Mouse (Mus musculus) midbrain, embryonic 16.5 days (tissue): ENCODE measurements around the gene Prg4. TPM values are rescaled to one million over a fixed set of nuclear protein-coding genes. Genes with fewer than 3 reads are reported as not detected.

ENCODE experiments used
- ATAC-seq: fragments of 200-750 bp; cut with Nextera tagmentation; 2 replicates; pipeline ENCODE4 v1.8.0; 2017; ENCODE audit warnings: moderate TSS enrichment
- H3K27ac ChIP-seq: fragments of 300-500 bp; sonication (generic); 2 replicates; pipeline ENCODE4 v1.5.1; 2014; ENCODE audit warnings: mild to moderate bottlenecking, low read length, mixed read lengths
- H3K27me3 ChIP-seq: fragments of 300-500 bp; sonication (generic); 2 replicates; pipeline ENCODE4 v1.6.1; 2014; ENCODE audit warnings: low read depth, low read length, mixed read lengths; ENCODE audit not compliant: control insufficient read depth, insufficient read depth
- H3K36me3 ChIP-seq: fragments of 300-500 bp; sonication (generic); 2 replicates; pipeline ENCODE4 v1.6.1; 2014; ENCODE audit warnings: mild to moderate bottlenecking, low read length, moderate library complexity, mixed read lengths; ENCODE audit not compliant: control insufficient read depth, insufficient read depth
- H3K4me1 ChIP-seq: fragments of 300-500 bp; sonication (generic); 2 replicates; pipeline ENCODE4 v1.6.1; 2014; ENCODE audit warnings: mild to moderate bottlenecking, low read length, mixed read lengths; ENCODE audit not compliant: control insufficient read depth, insufficient read depth
- H3K4me2 ChIP-seq: fragments of 300-500 bp; sonication (generic); 2 replicates; pipeline ENCODE4 v1.6.1; 2014; ENCODE audit warnings: mild to moderate bottlenecking, low read length, mixed read lengths
- H3K4me3 ChIP-seq: fragments of 300-500 bp; sonication (generic); 2 replicates; pipeline ENCODE4 v1.5.1; 2014; ENCODE audit warnings: low read depth, mild to moderate bottlenecking, low read length, moderate library complexity, mixed read lengths
- H3K9ac ChIP-seq: fragments of 300-500 bp; sonication (generic); 2 replicates; pipeline ENCODE4 v1.6.1; 2014; ENCODE audit warnings: low read depth, low read length, mixed read lengths
- H3K9me3 ChIP-seq: fragments of 300-500 bp; sonication (generic); replicated peaks from 2 replicates; pipeline ENCODE4 v1.6.1; 2014; ENCODE audit warnings: mild to moderate bottlenecking, low read length, mixed read lengths; ENCODE audit not compliant: control insufficient read depth, poor library complexity, severe bottlenecking
- WGBS: fragments of 180-500 bp; shearing (Covaris S2); extraction: QIAGEN DNeasy Blood & Tissue Kit; methylation state at CpG from one replicate; pipeline ENCODE4 v1.1.7; 2014; 5-methylcytosine and 5-hydroxymethylcytosine counted together
- polyA plus RNA-seq: library from polyadenylated mRNA; unstranded; fragments of >200 nt; fragmentation: Nextera tagmentation; extraction: Ambion mirVana; gene quantifications from 2 replicates; pipeline ENCODE4 v1.2.1, GENCODE M21; 2015

Gene Prg4
- polyA plus RNA-seq, 1 experiment from 2014 or later = 0.28 TPM

DNA sequence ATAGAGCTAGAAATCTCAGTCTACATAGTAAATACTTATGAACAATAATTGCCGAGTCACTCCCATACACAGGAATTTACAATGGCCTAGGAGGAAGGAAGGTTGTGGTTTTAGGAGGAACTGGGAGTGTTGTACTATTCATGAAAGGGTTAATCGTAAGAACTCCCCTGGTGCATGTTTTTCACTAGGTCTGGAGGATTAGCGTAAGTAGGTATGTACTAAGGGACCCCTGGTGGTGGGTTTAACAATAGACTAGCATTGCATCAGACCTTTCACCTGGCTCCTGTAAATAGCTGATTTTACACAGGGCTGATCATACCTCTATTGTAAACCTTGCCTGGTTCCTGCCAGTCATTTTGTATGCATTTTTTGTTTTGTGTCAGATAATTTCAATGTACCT, 39.7 kb downstream of the Prg4 start:
- peaks cover 61% of the 10 kb centered on the region for H3K36me3 ChIP-seq
- no peak overlapping the region for H3K27ac ChIP-seq
- no peak overlapping the region for H3K9ac ChIP-seq
- 52% methylated on average over 3 of the region's 3 CpGs for WGBS
- H3K9me3 ChIP-seq = no peaks in the 10 kb centered on the region
- no peak overlapping the region for H3K4me3 ChIP-seq
- H3K4me1 ChIP-seq = no peaks in the 10 kb centered on the region
- no peak for ATAC-seq
- H3K27me3 ChIP-seq = no peaks in the 10 kb centered on the region
- H3K4me2 ChIP-seq = no peak overlapping the region

GRCm38 (mm10) chr1:150425665-150426064, 40.3 kb downstream of the Prg4 start:
- no peaks in the 10 kb centered on the region for H3K27me3 ChIP-seq
- WGBS = 92% methylated on average over 9 of the region's 9 CpGs
- ATAC-seq = no peak
- H3K9ac ChIP-seq = no peak overlapping the region
- no peak overlapping the region for H3K27ac ChIP-seq
- no peaks in the 10 kb centered on the region for H3K9me3 ChIP-seq
- no peak overlapping the region for H3K4me2 ChIP-seq
- peaks cover 62% of the 10 kb centered on the region for H3K36me3 ChIP-seq
- no peaks in the 10 kb centered on the region for H3K4me1 ChIP-seq
- no peak overlapping the region for H3K4me3 ChIP-seq

DNA sequence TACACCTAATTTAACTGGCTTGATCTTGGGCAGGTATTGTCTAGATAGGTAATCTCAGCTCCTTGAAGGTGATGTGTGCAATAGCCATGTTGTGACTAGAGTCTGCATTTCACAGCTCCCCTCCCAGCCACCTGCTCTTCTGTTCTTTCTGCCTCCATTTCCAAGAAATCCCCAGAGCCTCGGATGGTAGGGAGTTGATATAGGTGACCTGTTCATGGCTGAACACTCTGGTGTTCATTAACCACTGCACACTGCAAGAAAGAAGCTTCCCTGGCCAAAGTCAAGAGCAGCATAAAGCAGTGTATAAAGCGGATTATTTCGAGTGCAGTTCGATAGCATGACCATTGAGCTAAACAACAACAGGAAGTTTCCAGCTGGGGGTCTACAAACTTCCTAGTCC, 47.5 kb downstream of the Prg4 start:
- Histone ChIP-seq H3K4me3 (no peak overlapping the region), H3K9ac (no peak overlapping the region), H3K4me2 (no peak overlapping the region), H3K4me1 (no peaks in the 10 kb centered on the region), H3K27ac (no peak overlapping the region), H3K36me3 (peaks cover 39% of the 10 kb centered on the region), H3K9me3 (no peaks in the 10 kb centered on the region), H3K27me3 (no peaks in the 10 kb centered on the region)
- no peak for ATAC-seq
- WGBS = 96% methylated on average over 4 of the region's 4 CpGs

DNA sequence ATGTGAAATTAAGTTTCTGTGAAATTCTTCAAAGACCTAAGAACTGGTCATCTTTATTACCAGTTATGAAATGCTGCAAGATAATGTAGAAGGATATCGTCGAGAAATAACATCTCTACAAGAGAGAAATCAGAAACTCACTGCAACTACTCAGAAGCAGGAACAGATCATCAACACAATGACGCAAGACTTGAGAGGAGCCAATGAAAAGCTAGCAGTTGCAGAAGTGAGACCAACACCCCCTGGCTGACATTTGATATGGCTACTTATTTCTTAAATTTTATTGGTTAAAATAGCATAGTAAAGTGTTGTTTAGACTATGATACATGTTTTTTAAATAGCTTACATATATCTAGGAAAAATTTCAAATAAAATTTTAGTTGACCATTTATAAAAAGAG, 50.0 kb downstream of the Prg4 start:
- peaks cover 35% of the 10 kb centered on the region for H3K36me3 ChIP-seq
- no peaks in the 10 kb centered on the region for H3K27me3 ChIP-seq
- H3K9ac ChIP-seq = no peak overlapping the region
- H3K9me3 ChIP-seq = no peaks in the 10 kb centered on the region
- no peak overlapping the region for H3K4me3 ChIP-seq
- no peaks in the 10 kb centered on the region for H3K4me1 ChIP-seq
- ATAC-seq = no peak
- WGBS = 92% methylated on average over 3 of the region's 3 CpGs
- no peak overlapping the region for H3K4me2 ChIP-seq
- H3K27ac ChIP-seq = no peak overlapping the region

DNA sequence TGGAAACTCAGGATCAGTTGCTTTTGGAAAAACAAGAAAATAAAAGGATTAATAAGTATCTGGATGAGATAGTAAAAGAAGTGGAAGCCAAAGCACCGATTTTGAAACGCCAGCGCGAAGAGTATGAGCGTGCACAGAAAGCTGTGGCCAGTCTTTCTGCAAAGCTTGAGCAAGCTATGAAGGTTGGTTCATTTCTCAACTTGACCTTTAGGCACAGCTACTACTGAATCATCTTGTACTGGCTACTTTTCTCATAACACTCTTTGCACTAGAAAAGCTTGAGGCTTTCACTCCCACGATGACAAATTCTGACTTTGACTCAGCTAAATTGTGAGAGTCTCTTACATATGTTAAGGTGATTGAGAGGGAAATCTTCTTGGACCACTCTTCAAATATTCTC, 56.0 kb downstream of the Prg4 start:
- Histone ChIP-seq H3K9me3 (no peaks in the 10 kb centered on the region), H3K4me2 (no peak overlapping the region), H3K27me3 (no peaks in the 10 kb centered on the region), H3K27ac (no peak overlapping the region), H3K9ac (no peak overlapping the region), H3K36me3 (peaks cover 45% of the 10 kb centered on the region), H3K4me1 (no peaks in the 10 kb centered on the region), H3K4me3 (no peak overlapping the region)
- WGBS = 96% methylated on average over 6 of the region's 6 CpGs
- no peak for ATAC-seq

GRCm38 (mm10) chr1:150407285-150407684, 58.7 kb downstream of the Prg4 start:
- no peaks in the 10 kb centered on the region for H3K9me3 ChIP-seq
- 93% methylated on average over 9 of the region's 9 CpGs for WGBS
- no peaks in the 10 kb centered on the region for H3K4me1 ChIP-seq
- no peaks in the 10 kb centered on the region for H3K27me3 ChIP-seq
- peaks cover 39% of the 10 kb centered on the region for H3K36me3 ChIP-seq
- no peak overlapping the region for H3K4me2 ChIP-seq
- no peak overlapping the region for H3K4me3 ChIP-seq
- ATAC-seq = no peak
- no peak overlapping the region for H3K27ac ChIP-seq
- no peak overlapping the region for H3K9ac ChIP-seq

DNA sequence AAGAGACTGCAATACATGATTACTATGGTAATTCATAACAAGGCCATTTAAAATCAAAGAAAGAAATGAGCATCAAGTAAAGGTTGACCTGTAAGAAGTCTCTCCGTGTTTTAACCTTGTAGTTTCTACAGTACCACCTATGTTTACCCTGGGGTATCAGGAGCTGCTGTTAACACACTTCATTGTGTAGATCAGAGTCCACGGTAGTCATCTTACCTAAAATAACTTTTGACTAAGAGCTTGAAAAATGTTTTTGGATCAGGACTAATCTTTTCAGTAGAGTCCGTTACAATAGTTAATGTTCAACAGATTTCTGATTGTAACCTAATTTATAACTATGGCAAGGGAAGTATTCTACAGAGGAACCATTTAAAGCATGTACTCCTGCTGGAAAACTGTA, 61.4 kb downstream of the Prg4 start:
- no peaks in the 10 kb centered on the region for H3K27me3 ChIP-seq
- no peak overlapping the region for H3K27ac ChIP-seq
- WGBS = 96% methylated on average over 3 of the region's 3 CpGs
- peaks cover 28% of the 10 kb centered on the region for H3K36me3 ChIP-seq
- no peak for ATAC-seq
- no peaks in the 10 kb centered on the region for H3K4me1 ChIP-seq
- H3K4me2 ChIP-seq = no peak overlapping the region
- no peaks in the 10 kb centered on the region for H3K9me3 ChIP-seq
- no peak overlapping the region for H3K9ac ChIP-seq
- H3K4me3 ChIP-seq = no peak overlapping the region

GRCm38 (mm10) chr1:150403914-150404313, 62.1 kb downstream of the Prg4 start:
- Histone ChIP-seq H3K4me2 (no peak overlapping the region), H3K36me3 (peaks cover 28% of the 10 kb centered on the region)

More at GRCm38 (mm10) chr1:150403914-150404313, 62.1 kb downstream of the Prg4 start:
- Histone ChIP-seq H3K27me3 (no peaks in the 10 kb centered on the region), H3K4me3 (no peak overlapping the region), H3K9me3 (no peaks in the 10 kb centered on the region), H3K27ac (no peak overlapping the region), H3K9ac (no peak overlapping the region), H3K4me1 (no peaks in the 10 kb centered on the region)
- 96% methylated on average over 3 of the region's 3 CpGs for WGBS
- ATAC-seq = no peak
